9 mouse cellular contexts compared by ENCODE assay signal in the genomic region with DNA sequence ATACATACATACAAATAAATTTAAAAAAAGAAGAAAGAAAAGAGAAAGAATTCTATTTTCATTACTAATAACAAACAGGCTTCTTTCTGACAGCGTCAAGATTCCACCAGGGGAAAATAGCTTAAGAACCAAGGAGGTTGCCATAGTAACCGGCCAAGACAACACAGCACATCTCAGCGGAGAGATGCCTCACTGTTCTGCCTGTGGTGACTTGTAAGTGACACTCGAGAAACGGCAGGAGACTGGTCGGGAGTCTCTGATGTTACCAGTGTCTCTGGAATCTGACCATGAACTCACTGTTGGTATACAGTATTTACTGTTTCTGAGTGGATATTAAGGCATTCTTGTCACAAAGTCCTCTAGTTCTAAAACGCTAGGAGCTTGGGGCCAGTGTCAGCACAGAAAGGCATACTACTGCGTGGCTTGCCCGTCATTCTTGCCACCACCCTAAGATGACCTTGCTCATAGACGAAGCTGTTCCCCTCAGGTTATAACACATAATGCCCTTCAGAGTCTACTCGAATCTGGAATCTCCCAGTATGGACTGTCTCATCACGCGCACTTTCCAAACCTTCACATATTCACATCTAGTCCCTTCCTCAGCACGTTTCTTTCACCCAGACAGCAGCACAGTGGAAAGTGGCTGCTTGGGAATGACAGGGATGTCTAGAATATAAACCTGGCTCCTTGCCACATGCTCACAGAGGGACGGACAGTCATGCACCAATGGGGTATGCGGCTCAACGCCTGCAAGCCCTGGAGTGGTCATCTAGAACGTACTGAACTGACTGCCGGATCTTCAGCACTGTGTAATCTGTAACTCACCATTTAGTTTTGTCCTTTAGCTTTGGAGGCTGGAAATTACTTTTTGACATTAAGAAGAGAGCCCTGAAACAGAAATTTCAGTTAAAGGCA. TPM values are rescaled to one million over a fixed set of nuclear protein-coding genes. Genes with fewer than 3 reads are reported as not detected.
DNase-seq lines count a peak whose midpoint lies in the region; ATAC-seq and TF ChIP-seq lines count a peak whose summit lies in the region.
"Had no signal": no experiment of that assay in that cellular context is flagged by ENCODE, and none has a peak within 500 bp of the region (broad histone marks: within the 10 kb centered on the region; RNA-seq: fewer than 3 reads in every experiment).

No protein-coding gene starts in this region.

- no peaks in the 10 kb centered on the region for H3K27me3 ChIP-seq in hindbrain, postnatal 0 days (ENCODE audit: insufficient read depth, low read length)

- H3K27ac ChIP-seq in hindbrain, postnatal 0 days, result peak overlapping the region; percentile 48; the same call in 1 of the 2 replicates

- DNase-seq in cerebellum, postnatal 10 days, result peak; percentile 18 to 23
- DNase-seq in lung, postnatal 10 days, result peak; percentile 41
- DNase-seq in lung, adult 2 months, result no peak
- DNase-seq in hindbrain, postnatal 0 days (ENCODE audit: low spot score), result peak; percentile 86
- DNase-seq in right cerebral cortex, postnatal 36 days (ENCODE audit: low spot score in 2 of 2), result peak; percentile 35 to 52
- DNase-seq in adrenal gland, postnatal 10 days, result no peak
- no peak for DNase-seq in kidney, postnatal 10 days
- DNase-seq: kidney, adult 11 months had no signal

- H3K36me3 ChIP-seq in hindbrain, postnatal 0 days (ENCODE audit: insufficient read depth, low read length), result peaks cover 22% of the 10 kb centered on the region; the same call in 1 of the 2 replicates

- no peak overlapping the region for H3K4me3 ChIP-seq in lung, adult 2 months (replicated peaks; ENCODE audit: extremely low read depth, low read depth, low read length)
- no peak overlapping the region for H3K4me3 ChIP-seq in hindbrain, postnatal 0 days (ENCODE audit: low read length)

- no peak overlapping the region for H3K4me2 ChIP-seq in hindbrain, postnatal 0 days (ENCODE audit: low read depth, low read length)

- ATAC-seq in cerebellum, adult (ENCODE audit: insufficient number of reproducible peaks, low FRiP score, low TSS enrichment), result no peak
- ATAC-seq in hindbrain, postnatal 0 days, result peak; percentile 87

- no peaks in the 10 kb centered on the region for H3K9me3 ChIP-seq in hindbrain, postnatal 0 days (ENCODE audit: low read length)

- TF ChIP-seq POLR2A in lung, adult 2 months (IDR thresholded peaks at IDR 0.05; ENCODE audit: borderline replicate concordance, extremely low read depth, low read depth, low read length), result no peak

- H3K9ac ChIP-seq in hindbrain, postnatal 0 days (replicated peaks; ENCODE audit: low read length), result no peak overlapping the region

- 72% methylated on average over 19 of the region's 19 CpGs for WGBS in lung, adult 2 months
- WGBS in hindbrain, postnatal 0 days, result 38% methylated on average over 19 of the region's 19 CpGs

- no peak for TF ChIP-seq CTCF in lung, adult 2 months (IDR thresholded peaks at IDR 0.05; ENCODE audit: insufficient read depth, low read length)
- TF ChIP-seq CTCF in hindbrain, postnatal 0 days (IDR thresholded peaks at IDR 0.05; ENCODE audit: low read depth), result no peak

- H3K4me1 ChIP-seq in lung, adult 2 months (ENCODE audit: control insufficient read depth, insufficient read depth, low read length), result no peaks in the 10 kb centered on the region
- peaks cover 3% of the 10 kb centered on the region; the same call in 1 of the 2 replicates for H3K4me1 ChIP-seq in hindbrain, postnatal 0 days (ENCODE audit: insufficient read depth, low read length)

RNA-seq across cellular contexts. Expression of a gene that starts 48.6 kb away (rescaled TPM):
- polyA plus RNA-seq in lung, adult 2 months (2012; rRNA removed), result 1.3 and 2.0 TPM in 2 replicates
- total RNA-seq in hindbrain, postnatal 0 days (2014; rRNA removed), result 130 and 143 TPM in 2 replicates
- polyA plus RNA-seq in hindbrain, postnatal 0 days (2015; fragmentation: Nextera tagmentation; extraction: Ambion mirVana), result 145 and 151 TPM in 2 replicates
- total RNA-seq in adrenal gland, postnatal 10 days (2021), result 10 to 100 TPM in 1 of 2 experiments, 1 to 10 TPM in 1; 8.8 to 14.3 TPM

RNA-seq across cellular contexts. Expression of a gene that starts 49.2 kb away (rescaled TPM):
- 11.4 and 16.6 TPM in 2 replicates for polyA plus RNA-seq in lung, adult 2 months (2012; rRNA removed)
- 30.9 and 32.3 TPM in 2 replicates for total RNA-seq in hindbrain, postnatal 0 days (2014; rRNA removed)
- polyA plus RNA-seq in hindbrain, postnatal 0 days (2015; fragmentation: Nextera tagmentation; extraction: Ambion mirVana), result 17.1 and 19.5 TPM in 2 replicates
- total RNA-seq in adrenal gland, postnatal 10 days (2021), result 10 to 100 TPM; 31.3 to 39.8 TPM

RNA-seq across cellular contexts. Expression of a gene that starts 52.7 kb away (rescaled TPM):
- 1.3 and 1.8 TPM in 2 replicates for polyA plus RNA-seq in lung, adult 2 months (2012; rRNA removed)
- 28.3 and 51.5 TPM in 2 replicates for total RNA-seq in hindbrain, postnatal 0 days (2014; rRNA removed)
- 20.2 and 26.7 TPM in 2 replicates for polyA plus RNA-seq in hindbrain, postnatal 0 days (2015; fragmentation: Nextera tagmentation; extraction: Ambion mirVana)
- 1 to 10 TPM; 3.3 to 4.3 TPM for total RNA-seq in adrenal gland, postnatal 10 days (2021)

Comparison
In these comparisons a context has a peak if more than half of its experiments do, and no peak if none do; other contexts are left out.
1. DNase-seq: peak in cerebellum, postnatal 10 days (2 of 2), lung, postnatal 10 days (single experiment), hindbrain, postnatal 0 days (single experiment) and right cerebral cortex, postnatal 36 days (2 of 2); none in lung, adult 2 months (single experiment), adrenal gland, postnatal 10 days (single experiment) and kidney, postnatal 10 days (single experiment).